Mouse (Mus musculus) splenic B cell, adult 2 months (primary cell): Measurements from ENCODE around the gene Triobp.
"Not testable (repeated sequence)": the region's sequence is repeated elsewhere in the genome, so short reads cannot be mapped to it uniquely, and the experiment has no call there.

Source experiments
- DNase-seq: peaks from one replicate; pipeline ENCODE4 v3.0.0-alpha.2; 2011; ENCODE audit warnings: low read depth, low spot score
- H3K27me3 ChIP-seq: 2 replicates; pipeline ENCODE4 v1.6.1; 2012; ENCODE audit warnings: mild to moderate bottlenecking, low read length, moderate library complexity, mixed read lengths; ENCODE audit not compliant: control insufficient read depth, poor library complexity, insufficient read depth, severe bottlenecking
- H3K36me3 ChIP-seq: 2 replicates; pipeline ENCODE4 v1.6.1; 2012; ENCODE audit warnings: mild to moderate bottlenecking, low read length, moderate library complexity, mixed read lengths; ENCODE audit not compliant: control insufficient read depth, poor library complexity, insufficient read depth, severe bottlenecking

Triobp gene

GRCm38 (mm10) chr15:78992235-78992634 is 44.7 kb downstream of the Triobp start:
- no peak for DNase-seq
- peaks cover 16% of the 10 kb centered on the region for H3K36me3 ChIP-seq

DNA sequence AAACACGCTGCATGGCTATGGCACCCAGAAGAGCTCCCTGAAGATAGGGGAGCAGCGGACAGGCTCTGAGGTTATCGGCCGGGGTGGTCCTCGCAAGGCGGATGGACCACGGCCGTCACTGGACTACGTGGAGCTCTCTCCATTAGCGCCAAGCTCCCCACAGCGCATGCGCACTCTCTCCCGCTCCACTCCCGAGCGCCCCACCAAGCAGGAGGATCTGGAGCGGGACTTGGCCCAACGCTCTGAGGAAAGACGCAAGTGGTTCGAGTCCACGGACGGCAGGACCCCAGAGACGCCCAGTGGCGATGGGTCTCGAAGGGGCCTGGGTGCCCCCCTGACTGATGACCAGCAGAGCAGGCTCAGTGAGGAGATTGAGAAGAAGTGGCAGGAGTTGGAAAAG is 45.4 kb downstream of the Triobp start:
- Histone ChIP-seq H3K27me3 (no peaks in the 10 kb centered on the region), H3K36me3 (peaks cover 16% of the 10 kb centered on the region)
- DNase-seq: no peak

More at GRCm38 (mm10) chr15:78992235-78992634, 44.7 kb downstream of the Triobp start:
- H3K27me3 ChIP-seq: no peaks in the 10 kb centered on the region

DNA sequence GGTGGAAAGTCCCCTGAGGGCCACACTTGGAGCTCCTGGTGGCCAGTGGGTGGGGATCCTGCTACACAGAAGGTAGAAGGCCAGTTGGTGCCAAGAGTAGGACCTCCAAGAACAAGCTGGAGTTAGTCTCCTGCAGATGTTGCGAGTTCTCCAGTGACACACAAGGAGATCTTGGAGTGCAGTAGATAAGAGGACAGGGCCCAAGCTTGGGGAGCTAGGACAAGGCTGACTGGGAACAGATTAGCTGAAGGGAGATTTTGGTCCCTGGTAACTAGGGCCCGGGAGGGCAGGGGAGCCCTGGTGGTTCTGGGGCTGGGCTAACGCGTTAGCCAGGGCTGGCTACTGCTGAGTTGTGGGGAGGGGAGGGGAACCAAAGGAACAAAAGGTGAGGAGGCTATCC is 48.4 kb downstream of the Triobp start:
- H3K36me3 ChIP-seq: peaks cover 16% of the 10 kb centered on the region
- DNase-seq: no peak
- H3K27me3 ChIP-seq: no peaks in the 10 kb centered on the region

- DNase-seq: peak; percentile 24
- H3K27me3 ChIP-seq: no peaks in the 10 kb centered on the region
- H3K36me3 ChIP-seq: peaks cover 17% of the 10 kb centered on the region
Measured at GRCm38 (mm10) chr15:78996663-78997062, 49.1 kb downstream of the Triobp start.

- Histone ChIP-seq H3K27me3 (no peaks in the 10 kb centered on the region), H3K36me3 (peaks cover 9% of the 10 kb centered on the region)
- DNase-seq: no peak
Measured at GRCm38 (mm10) chr15:78998348-78998747, 50.8 kb downstream of the Triobp start.

DNA sequence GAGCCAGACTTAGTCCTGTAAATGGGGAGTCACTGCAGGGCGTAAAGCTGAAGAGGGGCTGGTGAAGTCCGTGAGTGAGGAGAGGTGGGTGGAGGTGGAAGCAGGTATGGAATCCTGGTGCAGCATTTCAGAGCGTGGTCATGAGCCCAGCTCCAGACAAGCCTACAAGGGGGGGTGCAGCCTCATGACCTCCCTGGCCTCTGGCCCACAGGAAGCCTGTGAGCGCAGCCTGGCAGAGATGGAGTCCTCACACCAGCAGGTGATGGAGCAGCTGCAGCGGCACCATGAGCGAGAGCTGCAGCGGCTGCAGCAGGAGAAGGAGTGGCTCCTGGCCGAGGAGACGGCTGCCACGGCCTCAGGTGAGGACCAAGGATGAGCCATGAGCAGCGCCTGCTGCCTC is 52.1 kb downstream of the Triobp start:
- H3K27me3 ChIP-seq: no peaks in the 10 kb centered on the region
- DNase-seq: no peak
- H3K36me3 ChIP-seq: peaks cover 3% of the 10 kb centered on the region

DNA sequence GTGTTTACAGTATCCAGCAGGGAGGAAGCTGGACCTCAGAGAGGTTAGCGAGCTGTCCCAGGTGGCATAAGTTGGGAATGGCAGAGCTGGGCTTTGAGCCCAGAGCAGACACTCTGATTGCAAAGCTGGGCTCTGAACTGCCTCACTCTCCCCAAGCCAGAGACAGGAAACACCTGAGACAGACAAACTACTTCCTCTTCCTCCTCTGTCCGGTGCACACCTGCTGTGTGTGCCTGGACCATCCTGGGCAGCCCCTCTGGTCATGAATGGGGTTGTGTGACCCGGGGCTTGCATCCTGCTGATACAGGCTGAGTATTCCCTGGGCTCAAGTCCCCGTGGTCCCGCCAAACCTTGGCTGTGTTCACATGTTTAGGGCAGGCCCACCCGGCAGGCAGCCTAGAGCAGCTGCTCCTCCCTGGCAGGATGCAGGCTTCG is 52.9 kb downstream of the Triobp start:
- peak; percentile 26 for DNase-seq
- no peaks in the 10 kb centered on the region for H3K27me3 ChIP-seq
- H3K36me3 ChIP-seq: peaks cover 2% of the 10 kb centered on the region; the same call in 1 of the 2 replicates

DNA sequence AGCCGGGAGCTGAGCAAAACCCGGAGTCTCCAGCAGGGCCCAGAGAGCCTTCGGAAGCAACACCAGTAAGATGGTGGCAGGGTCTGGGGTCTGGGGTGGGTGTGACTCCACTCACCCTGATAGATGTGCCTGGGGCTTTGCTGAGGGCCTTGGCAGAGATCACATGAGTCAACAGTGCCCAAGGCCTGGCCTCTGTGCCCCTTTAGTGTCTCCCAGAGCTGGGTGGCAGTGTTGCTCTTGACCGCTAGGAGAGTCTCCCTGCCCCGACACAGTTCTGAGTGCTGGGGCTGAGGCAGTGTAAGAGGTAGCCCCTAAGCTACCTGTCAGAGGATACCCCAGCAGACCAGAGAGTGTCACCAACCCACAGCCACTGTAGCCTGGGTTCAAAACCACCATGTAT is 54.0 kb downstream of the Triobp start:
- DNase-seq: no peak
- Histone ChIP-seq H3K27me3 (no peaks in the 10 kb centered on the region), H3K36me3 (peaks cover 2% of the 10 kb centered on the region; the same call in 1 of the 2 replicates)

DNA sequence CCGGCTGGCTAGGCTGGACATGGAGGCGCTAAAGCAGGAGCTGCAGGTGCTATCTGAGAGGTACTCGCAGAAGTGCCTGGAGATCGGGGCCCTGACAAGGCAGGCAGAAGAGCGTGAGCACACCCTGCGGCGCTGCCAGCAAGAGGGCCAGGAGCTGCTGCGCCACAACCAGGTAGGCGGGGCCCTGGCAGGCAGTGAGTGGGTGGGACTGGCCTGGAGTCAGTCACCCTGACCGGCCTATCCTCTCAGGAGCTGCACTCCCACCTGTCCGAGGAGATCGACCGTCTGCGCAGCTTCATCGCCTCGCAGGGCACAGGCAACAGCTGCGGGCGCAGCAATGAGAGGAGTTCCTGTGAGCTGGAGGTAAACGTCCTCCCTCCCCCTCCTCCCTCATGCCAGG is 54.5 kb downstream of the Triobp start:
- no peak for DNase-seq
- Histone ChIP-seq H3K27me3 (no peaks in the 10 kb centered on the region), H3K36me3 (peaks cover 2% of the 10 kb centered on the region; the same call in 1 of the 2 replicates)

DNA sequence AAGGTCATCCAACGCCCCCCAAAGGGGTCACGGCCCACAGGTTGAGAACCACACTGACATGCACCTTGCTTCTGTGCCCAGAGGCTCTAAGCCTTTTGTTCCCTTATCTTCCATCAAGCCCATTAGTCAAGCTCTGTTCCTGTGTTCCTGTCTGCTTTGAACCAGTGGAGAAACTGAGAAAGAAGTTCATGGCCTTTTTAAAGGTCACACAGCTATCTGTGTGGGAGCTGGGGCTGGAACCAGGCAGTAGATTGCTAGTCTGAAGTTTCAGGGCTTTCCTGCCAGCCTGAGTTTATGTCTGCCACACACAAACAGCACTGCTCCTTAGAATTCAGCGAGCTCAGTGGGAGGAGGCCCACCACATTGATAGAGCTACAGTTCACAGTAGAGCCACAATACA is 55.6 kb downstream of the Triobp start:
- Histone ChIP-seq H3K36me3 (peaks cover 2% of the 10 kb centered on the region; the same call in 1 of the 2 replicates), H3K27me3 (no peaks in the 10 kb centered on the region)
- no peak for DNase-seq

GRCm38 (mm10) chr15:79005581-79005980 is 58.1 kb downstream of the Triobp start:
- Histone ChIP-seq H3K27me3 (no peaks in the 10 kb centered on the region), H3K36me3 (peaks cover 2% of the 10 kb centered on the region; the same call in 1 of the 2 replicates)
- DNase-seq: no peak

- Histone ChIP-seq H3K36me3 (no peaks in the 10 kb centered on the region; the same call in 1 of the 2 replicates), H3K27me3 (no peaks in the 10 kb centered on the region)
- no peak for DNase-seq
Measured at GRCm38 (mm10) chr15:79006638-79007037, 59.1 kb downstream of the Triobp start.

DNA sequence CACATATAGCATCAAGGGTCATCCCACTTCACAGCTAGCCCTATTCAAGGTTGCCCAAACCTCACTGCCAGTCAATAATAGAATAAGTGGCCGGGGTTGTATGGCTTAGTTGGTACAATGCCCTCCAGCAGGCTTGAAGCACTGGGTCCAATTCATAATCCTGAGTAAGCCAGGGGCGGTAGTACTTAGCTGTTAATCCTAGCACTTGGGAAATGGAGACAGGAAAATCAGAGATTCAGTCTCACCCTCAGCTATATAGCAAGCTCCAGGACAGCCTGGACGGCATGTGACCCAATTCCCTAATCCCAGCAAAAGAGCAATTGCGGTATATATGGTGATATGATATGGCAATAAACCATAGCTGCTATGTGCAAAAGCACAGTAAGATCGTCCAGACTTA is 59.5 kb downstream of the Triobp start:
- no peak for DNase-seq
- no peaks in the 10 kb centered on the region; the same call in 1 of the 2 replicates for H3K36me3 ChIP-seq
- no peaks in the 10 kb centered on the region for H3K27me3 ChIP-seq

DNA sequence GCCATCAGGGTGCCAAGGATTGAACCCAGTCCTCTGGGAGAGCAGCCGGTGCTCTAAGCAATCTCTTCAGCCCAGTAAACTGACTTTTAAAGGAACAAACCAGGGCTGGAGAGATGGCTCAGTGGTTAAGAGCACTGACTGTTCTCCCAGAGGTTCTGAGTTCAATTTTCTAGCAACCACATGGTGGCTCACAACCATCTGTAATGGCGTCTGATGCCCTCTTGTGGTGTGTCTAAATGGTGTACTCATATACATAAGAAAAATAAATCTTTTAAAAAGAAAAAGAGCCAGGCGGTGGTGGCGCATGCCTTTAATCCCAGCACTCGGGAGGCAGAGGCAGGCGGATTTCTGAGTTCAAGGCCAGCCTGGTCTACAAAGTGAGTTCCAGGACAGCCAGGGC is 60.3 kb downstream of the Triobp start:
- not testable (repeated sequence) for H3K36me3 ChIP-seq, DNase-seq, H3K27me3 ChIP-seq

- no peak for DNase-seq
- no peaks in the 10 kb centered on the region for H3K36me3 ChIP-seq
- H3K27me3 ChIP-seq: no peaks in the 10 kb centered on the region
Measured at GRCm38 (mm10) chr15:79009734-79010133, 62.2 kb downstream of the Triobp start.

DNA sequence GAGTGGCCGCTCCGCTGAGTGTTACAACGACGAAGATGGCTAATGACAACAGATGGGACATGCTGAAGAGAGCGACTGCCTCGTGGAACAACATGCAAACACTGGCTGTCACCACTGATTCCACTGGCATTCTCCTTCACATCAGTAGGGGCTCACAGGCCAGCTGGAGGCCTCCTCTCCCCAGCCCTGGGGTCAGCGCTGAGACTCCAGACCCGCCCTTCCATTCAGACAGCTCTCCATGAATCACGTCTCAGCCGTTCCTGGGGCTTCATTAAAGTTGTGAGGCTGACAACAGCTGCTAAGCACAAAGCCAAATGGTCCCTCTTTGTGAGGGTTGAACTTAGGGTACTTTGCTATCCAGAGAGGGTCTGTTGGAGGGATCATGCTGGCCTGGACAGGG is 64.0 kb downstream of the Triobp start:
- H3K27me3 ChIP-seq: no peaks in the 10 kb centered on the region
- no peaks in the 10 kb centered on the region for H3K36me3 ChIP-seq
- DNase-seq: no peak
